Mouse (Mus musculus) heart, embryonic 13.5 days (tissue): ENCODE results near the gene Pafah1b2. TPM values are rescaled to one million over a fixed set of nuclear protein-coding genes. Genes with fewer than 3 reads are reported as not detected.

Experiments used
- ATAC-seq: fragments of 200-750 bp; cut with Nextera tagmentation; 2 replicates; pipeline ENCODE4 v1.8.0; 2017; ENCODE audit warnings: moderate TSS enrichment; ENCODE audit not compliant: insufficient number of reproducible peaks, low FRiP score, low TSS enrichment; ENCODE audit errors: extremely low read depth
- H3K27ac ChIP-seq: fragments of 300-500 bp; sonication (generic); replicated peaks from 2 replicates; pipeline ENCODE4 v1.5.1; 2015; ENCODE audit warnings: moderate library complexity, mild to moderate bottlenecking, inconsistent platforms
- H3K27me3 ChIP-seq: fragments of 300-500 bp; sonication (generic); replicated peaks from 2 replicates; pipeline ENCODE4 v1.6.1; 2015; ENCODE audit warnings: mild to moderate bottlenecking, inconsistent platforms
- H3K36me3 ChIP-seq: fragments of 300-500 bp; sonication (generic); 2 replicates; pipeline ENCODE4 v1.6.1; 2015; ENCODE audit warnings: mild to moderate bottlenecking, inconsistent platforms
- H3K4me1 ChIP-seq: fragments of 300-500 bp; sonication (generic); 2 replicates; pipeline ENCODE4 v1.6.1; 2015; ENCODE audit warnings: inconsistent platforms
- H3K4me2 ChIP-seq: fragments of 300-500 bp; sonication (generic); 2 replicates; pipeline ENCODE4 v1.6.1; 2015; ENCODE audit warnings: inconsistent platforms, mild to moderate bottlenecking, moderate library complexity
- H3K4me3 ChIP-seq: fragments of 300-500 bp; sonication (generic); 2 replicates; pipeline ENCODE4 v1.5.1; 2015; ENCODE audit warnings: moderate library complexity, mild to moderate bottlenecking, inconsistent platforms
- H3K9ac ChIP-seq: fragments of 300-500 bp; sonication (generic); 2 replicates; pipeline ENCODE4 v1.6.1; 2015; ENCODE audit warnings: inconsistent platforms, mild to moderate bottlenecking, moderate library complexity
- H3K9me3 ChIP-seq: fragments of 300-500 bp; sonication (generic); 2 replicates; pipeline ENCODE4 v1.6.1; 2016; ENCODE audit warnings: inconsistent platforms
- WGBS: fragments of 180-500 bp; shearing (Covaris S2); methylation state at CpG from one replicate; pipeline ENCODE4 v1.1.7; 2015; ENCODE audit warnings: mixed read lengths; 5-methylcytosine and 5-hydroxymethylcytosine counted together
- polyA plus RNA-seq: library from polyadenylated mRNA; unstranded; fragments of >200 nt; fragmentation: Nextera tagmentation; extraction: Ambion mirVana; gene quantifications from 2 replicates; pipeline ENCODE4 v1.2.1, GENCODE M21; 2015

The Pafah1b2 gene
- polyA plus RNA-seq, 1 experiment from 2014 or later = 133 TPM

DNA sequence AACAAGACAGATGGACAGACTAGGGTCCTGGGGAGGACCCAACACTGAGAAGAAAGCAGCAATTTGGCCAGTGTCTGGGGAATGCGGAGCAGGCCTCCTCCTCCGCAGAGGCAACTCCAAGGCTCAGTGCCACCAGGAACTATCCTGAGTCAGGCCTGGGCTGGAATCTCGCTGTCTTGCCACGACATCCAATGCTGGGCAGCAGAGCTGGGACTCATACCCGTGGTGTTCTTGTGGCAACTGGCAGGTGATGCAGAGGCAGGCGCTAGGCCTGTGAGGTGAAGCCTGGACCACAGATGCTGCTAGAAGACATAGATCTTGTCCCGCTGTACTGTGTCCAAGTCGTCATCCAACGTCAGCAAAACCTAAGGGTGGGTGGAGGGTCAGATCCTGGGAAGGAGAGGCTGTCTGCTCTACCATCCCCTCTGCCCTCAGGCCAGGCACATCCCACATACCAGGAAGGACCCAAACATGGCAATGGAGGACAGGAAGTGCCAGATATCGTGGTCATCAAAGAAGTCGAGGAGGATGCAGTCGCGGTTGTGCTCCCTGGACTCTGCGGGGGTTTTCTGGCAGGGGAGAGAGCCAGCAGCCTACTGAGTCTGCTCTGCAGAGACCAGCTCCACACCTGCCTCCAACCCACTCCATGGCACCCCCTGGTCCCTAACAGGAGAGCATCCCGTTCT is 73.4 kb downstream of the Pafah1b2 start:
- Histone ChIP-seq H3K4me2 (no peak overlapping the region), H3K27me3 (no peaks in the 10 kb centered on the region), H3K9me3 (no peaks in the 10 kb centered on the region), H3K4me1 (peaks cover 24% of the 10 kb centered on the region), H3K36me3 (peaks cover 57% of the 10 kb centered on the region), H3K9ac (no peak overlapping the region), H3K27ac (no peak overlapping the region), H3K4me3 (no peak overlapping the region)
- no peak for ATAC-seq
- WGBS = 82% methylated on average over 15 of the region's 15 CpGs

GRCm38 (mm10) chr9:45938088-45938487 is 74.4 kb downstream of the Pafah1b2 start:
- H3K27ac ChIP-seq = no peak overlapping the region
- H3K27me3 ChIP-seq = no peaks in the 10 kb centered on the region
- H3K4me3 ChIP-seq = no peak overlapping the region
- WGBS = 86% methylated on average over 8 of the region's 8 CpGs
- no peak overlapping the region for H3K9ac ChIP-seq
- peaks cover 48% of the 10 kb centered on the region for H3K36me3 ChIP-seq
- no peaks in the 10 kb centered on the region for H3K9me3 ChIP-seq
- H3K4me1 ChIP-seq = peaks cover 34% of the 10 kb centered on the region
- ATAC-seq = no peak
- H3K4me2 ChIP-seq = no peak overlapping the region

DNA sequence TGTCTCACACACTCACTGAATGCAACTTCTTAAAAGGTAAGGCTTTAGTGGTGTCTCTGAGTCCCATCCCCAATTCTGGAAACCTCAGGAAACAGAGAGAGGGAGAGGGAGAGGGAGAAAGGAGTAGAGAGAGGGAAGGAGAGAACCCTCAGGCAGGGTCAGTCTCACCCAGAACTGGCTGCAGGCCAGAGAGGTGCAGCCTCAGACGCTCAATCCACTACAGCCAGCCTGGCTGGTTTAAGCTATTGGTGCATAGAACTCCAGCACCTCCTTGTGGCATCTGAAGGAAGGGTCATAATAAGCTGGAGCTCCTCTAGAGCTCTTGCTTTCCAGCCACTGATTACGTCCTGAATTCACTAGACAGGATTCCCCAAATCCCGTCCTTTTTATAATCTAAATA is 75.6 kb downstream of the Pafah1b2 start:
- WGBS = 13% methylated on average over 3 of the region's 3 CpGs
- ATAC-seq = no peak
- Histone ChIP-seq H3K9me3 (no peaks in the 10 kb centered on the region), H3K27me3 (no peaks in the 10 kb centered on the region), H3K4me3 (no peak overlapping the region), H3K4me2 (peak overlapping the region; percentile 73; the same call in 1 of the 2 replicates), H3K27ac (peak overlapping the region; percentile 60), H3K36me3 (peaks cover 36% of the 10 kb centered on the region), H3K9ac (no peak overlapping the region), H3K4me1 (peaks cover 46% of the 10 kb centered on the region)

DNA sequence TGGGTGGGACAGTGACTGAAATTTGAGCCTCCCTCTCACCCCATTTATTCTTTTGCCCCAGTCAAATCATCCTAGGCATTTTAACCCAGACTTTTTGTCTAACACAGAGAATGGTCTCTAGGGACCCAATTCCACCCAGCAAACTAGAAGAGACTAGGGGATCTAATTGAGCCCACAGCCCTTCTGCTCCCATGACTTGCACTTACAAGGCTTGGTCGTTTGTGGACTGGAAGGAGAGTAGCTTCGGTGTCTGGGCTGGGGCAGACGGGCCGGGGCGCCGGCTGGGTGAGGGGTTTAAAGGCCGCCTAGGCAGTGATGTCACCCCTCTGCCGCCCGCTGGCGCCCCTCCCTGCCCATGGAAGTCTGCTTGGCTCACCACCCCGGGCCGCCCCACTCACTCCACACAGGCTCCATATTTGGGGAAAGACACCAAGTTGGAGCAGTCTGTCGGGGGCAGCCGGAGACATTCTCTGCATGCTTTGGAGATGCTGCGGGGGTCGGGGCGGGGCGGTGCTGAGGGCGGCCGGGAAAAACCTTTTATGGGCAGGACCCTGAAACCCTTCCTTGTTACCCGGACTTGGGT is 76.8 kb downstream of the Pafah1b2 start, which contains the start of gene Tagln:
Gene Tagln (minus strand): TSS at position 431 of the 583 bp plus-strand sequence.
- Histone ChIP-seq H3K36me3 (peaks cover 35% of the 10 kb centered on the region), H3K27me3 (no peaks in the 10 kb centered on the region), H3K4me3 (peak within 1 kb of the TSS; percentile 48), H3K9me3 (no peaks in the 10 kb centered on the region), H3K27ac (peak within 1 kb of the TSS; percentile 60), H3K9ac (peak within 1 kb of the TSS; percentile 70), H3K4me1 (peaks cover 46% of the 10 kb centered on the region), H3K4me2 (peak within 1 kb of the TSS; percentile 73)
- ATAC-seq = peak; percentile 45; the same call in 1 of the 2 replicates
- 2% methylated on average over 21 of the region's 21 CpGs for WGBS

- peak overlapping the region; percentile 48 for H3K4me3 ChIP-seq
- no peaks in the 10 kb centered on the region for H3K9me3 ChIP-seq
- H3K27ac ChIP-seq = peak overlapping the region; percentile 8; the same call in 1 of the 2 replicates
- WGBS = 47% methylated on average over 11 of the region's 11 CpGs
- ATAC-seq = no peak
- no peaks in the 10 kb centered on the region for H3K27me3 ChIP-seq
- peaks cover 40% of the 10 kb centered on the region for H3K36me3 ChIP-seq
- peaks cover 46% of the 10 kb centered on the region for H3K4me1 ChIP-seq
- H3K4me2 ChIP-seq = peak overlapping the region; percentile 73
- peak overlapping the region; percentile 64 for H3K9ac ChIP-seq
These were observed 79.7 kb downstream of the Pafah1b2 start for GRCm38 (mm10) chr9:45932571-45933415.

DNA sequence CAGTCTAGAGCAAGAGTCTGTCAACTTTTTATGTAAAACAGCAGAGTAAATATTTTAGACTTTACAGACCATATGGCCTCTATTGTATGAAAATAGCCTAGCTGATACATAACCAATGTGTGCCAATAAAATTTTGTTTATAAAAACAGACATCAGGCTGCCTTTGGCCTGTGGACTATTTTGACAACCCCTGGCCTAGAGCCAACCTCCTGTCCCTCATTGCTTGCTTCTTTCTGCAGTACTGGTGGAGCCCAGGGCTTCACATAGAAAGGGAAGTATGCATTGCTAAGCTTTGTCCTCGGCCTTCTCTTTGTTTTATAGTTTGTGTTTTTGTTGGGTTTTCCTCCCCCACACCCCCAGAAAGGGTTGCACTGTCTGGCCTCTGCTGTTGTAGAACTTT is 80.5 kb downstream of the Pafah1b2 start:
- peaks cover 46% of the 10 kb centered on the region for H3K4me1 ChIP-seq
- 0 out of 2 replicates have a peak overlapping the region, but pooled peaks have one; percentile 9 for H3K27ac ChIP-seq
- no peaks in the 10 kb centered on the region for H3K9me3 ChIP-seq
- H3K36me3 ChIP-seq = peaks cover 48% of the 10 kb centered on the region
- H3K9ac ChIP-seq = no peak overlapping the region
- WGBS = 67% methylated on average over 1 of the region's 1 CpGs
- no peaks in the 10 kb centered on the region for H3K27me3 ChIP-seq
- H3K4me3 ChIP-seq = no peak overlapping the region
- no peak for ATAC-seq
- H3K4me2 ChIP-seq = no peak overlapping the region

DNA sequence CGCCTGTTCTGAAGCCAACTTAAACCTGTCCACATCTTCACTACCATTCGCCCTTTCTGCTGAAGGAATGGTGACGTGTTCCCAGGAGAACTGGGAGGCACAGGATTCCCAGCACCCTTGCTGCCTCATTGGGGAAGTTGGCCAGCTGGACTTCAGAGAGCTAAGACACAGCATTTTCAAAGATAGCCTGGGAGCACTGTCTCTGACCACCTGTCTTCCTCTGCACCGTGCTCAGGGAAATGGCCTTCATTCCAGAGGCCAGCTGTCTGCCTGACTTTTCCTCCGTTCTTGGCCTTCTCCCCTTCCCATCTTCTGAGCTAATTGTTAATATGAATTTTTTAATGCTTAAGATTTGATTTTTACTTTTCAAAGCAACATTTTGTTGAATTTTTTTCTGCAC is 83.2 kb downstream of the Pafah1b2 start:
- H3K27ac ChIP-seq = no peak overlapping the region
- peaks cover 24% of the 10 kb centered on the region for H3K4me1 ChIP-seq
- no peak overlapping the region for H3K4me3 ChIP-seq
- no peak overlapping the region for H3K9ac ChIP-seq
- no peaks in the 10 kb centered on the region for H3K9me3 ChIP-seq
- H3K36me3 ChIP-seq = peaks cover 72% of the 10 kb centered on the region
- no peak overlapping the region for H3K4me2 ChIP-seq
- no peak for ATAC-seq
- WGBS = 75% methylated on average over 5 of the region's 5 CpGs
- no peaks in the 10 kb centered on the region for H3K27me3 ChIP-seq

DNA sequence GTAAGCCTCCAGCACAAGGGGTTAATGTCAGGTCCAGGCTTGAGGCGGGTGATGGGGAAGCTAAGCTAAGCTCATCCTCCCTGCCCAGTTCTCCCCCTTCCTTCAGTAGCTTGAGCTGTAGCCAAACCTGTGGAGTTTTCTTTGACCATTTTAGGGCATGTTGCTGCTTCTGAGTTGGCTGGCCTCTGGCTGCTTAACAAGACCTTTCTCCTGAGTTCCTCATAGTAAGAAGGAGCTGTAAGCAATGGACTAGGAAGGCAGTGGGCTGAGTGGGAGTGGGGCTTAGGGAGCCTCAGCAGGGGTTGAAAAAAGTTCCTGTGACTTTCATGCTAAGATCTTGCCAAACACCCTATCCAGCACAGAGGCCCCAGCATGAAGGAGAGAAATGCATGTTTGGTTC is 92.6 kb downstream of the Pafah1b2 start:
- Histone ChIP-seq H3K4me1 (no peaks in the 10 kb centered on the region), H3K36me3 (peaks cover 91% of the 10 kb centered on the region), H3K27me3 (no peaks in the 10 kb centered on the region), H3K9ac (no peak overlapping the region), H3K9me3 (no peaks in the 10 kb centered on the region), H3K4me2 (no peak overlapping the region), H3K27ac (0 out of 2 replicates have a peak overlapping the region, but pooled peaks have one; percentile 42), H3K4me3 (no peak overlapping the region)
- 33% methylated on average over 1 of the region's 1 CpGs for WGBS
- ATAC-seq = no peak

DNA sequence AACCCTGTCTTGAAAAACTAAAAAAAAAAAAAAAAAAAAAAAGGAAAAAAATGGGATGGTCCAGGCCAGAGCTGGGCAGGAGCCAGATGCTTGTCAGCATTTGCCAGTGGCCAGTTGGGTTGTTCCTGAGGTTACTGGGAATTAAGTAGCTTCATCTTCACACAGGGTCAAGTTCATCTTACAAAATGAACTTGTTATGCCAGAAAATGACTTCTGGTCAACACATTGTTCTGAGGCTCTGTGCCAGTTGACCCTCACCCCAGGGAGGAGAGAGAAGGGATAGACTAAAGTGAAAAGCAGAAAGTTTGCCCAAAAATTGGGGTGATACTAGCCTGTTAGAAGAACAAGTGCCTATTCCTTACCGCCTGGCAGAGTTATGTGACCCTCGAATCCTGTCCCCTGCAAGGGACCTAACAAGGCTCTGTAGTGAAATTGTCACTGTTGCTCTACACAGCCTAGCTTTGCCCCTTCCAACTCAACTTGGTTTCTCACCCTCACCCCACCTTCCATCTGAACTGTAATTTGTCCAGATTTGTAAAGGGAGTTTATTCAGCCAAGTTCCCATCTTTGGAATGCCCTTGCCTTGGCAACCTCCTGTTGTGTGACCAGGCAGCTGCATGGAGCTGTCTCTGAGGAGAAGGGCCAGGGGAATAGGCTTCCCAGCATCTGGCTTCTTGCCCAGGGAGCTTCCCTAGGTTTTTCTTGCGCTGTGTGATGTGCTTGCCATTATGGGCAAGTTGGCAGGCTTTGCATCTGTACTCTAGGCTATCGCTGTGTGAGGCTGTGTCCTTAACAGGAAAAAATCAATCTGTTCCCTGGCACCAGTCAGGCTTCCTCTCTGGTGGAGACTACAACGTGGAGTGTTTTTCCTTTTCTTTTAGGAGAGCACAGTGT is 95.2 kb downstream of the Pafah1b2 start:
- Histone ChIP-seq H3K36me3 (peaks cover 95% of the 10 kb centered on the region), H3K27ac (no peak overlapping the region)
- ATAC-seq = no peak

GRCm38 (mm10) chr9:45915659-45916058 is 96.8 kb downstream of the Pafah1b2 start:
- 82% methylated on average over 2 of the region's 2 CpGs for WGBS
- Histone ChIP-seq H3K4me2 (no peak overlapping the region), H3K27me3 (no peaks in the 10 kb centered on the region), H3K27ac (no peak overlapping the region), H3K36me3 (peaks cover 98% of the 10 kb centered on the region), H3K9me3 (no peaks in the 10 kb centered on the region), H3K9ac (no peak overlapping the region), H3K4me1 (no peaks in the 10 kb centered on the region), H3K4me3 (no peak overlapping the region)
- no peak for ATAC-seq

More for the DNA sequence above, 95.2 kb downstream of the Pafah1b2 start:
- 83% methylated on average over 5 of the region's 5 CpGs for WGBS
- 0 out of 2 replicates have a peak overlapping the region, but pooled peaks have one; percentile 24 for H3K9ac ChIP-seq
- no peak overlapping the region for H3K4me2 ChIP-seq
- no peaks in the 10 kb centered on the region for H3K27me3 ChIP-seq
- no peaks in the 10 kb centered on the region for H3K4me1 ChIP-seq
- no peak overlapping the region for H3K4me3 ChIP-seq
- H3K9me3 ChIP-seq = no peaks in the 10 kb centered on the region
